Mouse (Mus musculus) MEL (cell line): ENCODE data around the gene Rnf212. TPM values are rescaled to one million over a fixed set of nuclear protein-coding genes. Genes with fewer than 3 reads are reported as not detected.
A peak's percentile ranks its signal among the peaks of the same experiment; 100 is the strongest.
"Not testable (repeated sequence)": the region's sequence is repeated elsewhere in the genome, so short reads cannot be mapped to it uniquely, and the experiment has no call there.

Experiments used
- DNase-seq: peaks from one replicate; pipeline ENCODE4 v3.0.0; 2011; ENCODE audit warnings: low read depth, low spot score
- H3K27ac ChIP-seq: 2 replicates; pipeline ENCODE4 v1.5.1; 2012; ENCODE audit warnings: low read depth, mild to moderate bottlenecking, control low read depth, low read length, moderate library complexity; ENCODE audit not compliant: control insufficient read depth
- H3K27me3 ChIP-seq, 2 experiments: fragments of 150-350 bp in 1 of 2; sonication (generic) in 1 of 2; 2 replicates each; pipeline ENCODE4 v1.6.1; 2012; ENCODE audit warnings: low read length in 2 of 2, mild to moderate bottlenecking in 2 of 2, improper control_type of control experiment in 1 of 2, moderate library complexity in 1 of 2; ENCODE audit not compliant: insufficient read depth in 2 of 2, control insufficient read depth in 1 of 2
- H3K36me3 ChIP-seq, 2 experiments: 2 replicates each; pipeline ENCODE4 v1.6.1; 2012 to 2014; ENCODE audit warnings: low read length in 2 of 2, improper control_type of control experiment in 1 of 2, inconsistent platforms in 1 of 2, mild to moderate bottlenecking in 1 of 2; ENCODE audit not compliant: insufficient read depth in 2 of 2, control insufficient read depth in 1 of 2
- H3K4me1 ChIP-seq, 2 experiments: fragments of 150-350 bp in 1 of 2; sonication (generic) in 1 of 2; 2 replicates each; pipeline ENCODE4 v1.6.1; 2012; ENCODE audit warnings: low read length in 2 of 2, improper control_type of control experiment in 1 of 2, mild to moderate bottlenecking in 1 of 2; ENCODE audit not compliant: insufficient read depth in 2 of 2, control insufficient read depth in 1 of 2
- H3K4me3 ChIP-seq, 2 experiments: fragments of 150-350 bp in 1 of 2; sonication (generic) in 1 of 2; 2 replicates each; pipeline ENCODE4 v1.5.1; 2012; ENCODE audit warnings: low read depth in 2 of 2, low read length in 2 of 2, mild to moderate bottlenecking in 2 of 2, moderate library complexity in 2 of 2, control low read depth in 1 of 2, improper control_type of control experiment in 1 of 2; ENCODE audit not compliant: control insufficient read depth in 1 of 2, insufficient read depth in 1 of 2
- H3K79me2 ChIP-seq: 2 replicates; pipeline ENCODE4 v1.6.1; 2012; ENCODE audit warnings: mild to moderate bottlenecking, low read length, moderate library complexity; ENCODE audit not compliant: control insufficient read depth, poor library complexity, insufficient read depth
- H3K9ac ChIP-seq: 2 replicates; pipeline ENCODE4 v1.6.1; 2012; ENCODE audit warnings: low read depth, mild to moderate bottlenecking, control low read depth, low read length, moderate library complexity; ENCODE audit not compliant: control insufficient read depth, poor library complexity, severe bottlenecking
- H3K9me3 ChIP-seq: fragments of 150-350 bp; sonication (generic); replicated peaks from 2 replicates; pipeline ENCODE4 v1.6.1; 2012; ENCODE audit warnings: mild to moderate bottlenecking, low read length, improper control_type of control experiment, moderate library complexity; ENCODE audit not compliant: insufficient read depth
- BHLHE40 ChIP-seq: IDR thresholded peaks from 2 replicates; pipeline ENCODE4 v1.6.1; 2012; ENCODE audit warnings: low read depth, mild to moderate bottlenecking, inconsistent platforms, low read length, improper control_type of control experiment, borderline replicate concordance
- CHD1 ChIP-seq: IDR thresholded peaks from 2 replicates; pipeline ENCODE4 v1.6.1; 2012; ENCODE audit warnings: low read depth, mild to moderate bottlenecking, inconsistent platforms, low read length, improper control_type of control experiment
- CTCF ChIP-seq, 3 experiments: IDR thresholded peaks in 2 of 3; conservative IDR thresholded peaks in 1 of 3; 2 replicates each; pipeline ENCODE4 v1.5.1; 2011 to 2012; ENCODE audit warnings: low read length in 3 of 3, low read depth in 2 of 3, mild to moderate bottlenecking in 2 of 3, improper control_type of control experiment in 1 of 3, inconsistent platforms in 1 of 3, mixed read lengths in 1 of 3, moderate library complexity in 1 of 3; ENCODE audit not compliant: control insufficient read depth in 1 of 3, insufficient read depth in 1 of 3, poor library complexity in 1 of 3, severe bottlenecking in 1 of 3
- E2F4 ChIP-seq: IDR thresholded peaks from 2 replicates; pipeline ENCODE4 v1.6.1; 2011; ENCODE audit warnings: low read depth, low read length, improper control_type of control experiment, borderline replicate concordance
- KAT2A ChIP-seq: conservative IDR thresholded peaks from 2 replicates; pipeline ENCODE4 v1.6.1; 2012; ENCODE audit warnings: low read depth, low read length, improper control_type of control experiment, inconsistent platforms
- MAFK ChIP-seq: IDR thresholded peaks from 2 replicates; pipeline ENCODE4 v1.6.1; 2011; ENCODE audit warnings: low read depth, mild to moderate bottlenecking, low read length, improper control_type of control experiment, borderline replicate concordance
- MAX ChIP-seq: IDR thresholded peaks from 2 replicates; pipeline ENCODE4 v1.6.1; 2011; ENCODE audit warnings: low read length, improper control_type of control experiment
- MAZ ChIP-seq: IDR thresholded peaks from 2 replicates; pipeline ENCODE4 v1.6.1; 2012; ENCODE audit warnings: low read depth, mild to moderate bottlenecking, inconsistent platforms, low read length, improper control_type of control experiment
- MXI1 ChIP-seq: IDR thresholded peaks from 2 replicates; pipeline ENCODE4 v1.6.1; 2011; ENCODE audit warnings: mild to moderate bottlenecking, low read depth, low read length, improper control_type of control experiment
- MYB ChIP-seq: IDR thresholded peaks from 2 replicates; pipeline ENCODE4 v1.6.1; 2011; ENCODE audit warnings: mild to moderate bottlenecking, low read depth, low read length, improper control_type of control experiment
- NRF1 ChIP-seq: IDR thresholded peaks from 2 replicates; pipeline ENCODE4 v1.6.1; 2014; ENCODE audit warnings: low read depth, mild to moderate bottlenecking, inconsistent platforms, low read length, improper control_type of control experiment, moderate library complexity; ENCODE audit not compliant: poor library complexity, insufficient read depth, severe bottlenecking
- POLR2AphosphoS2 ChIP-seq: IDR thresholded peaks from 2 replicates; pipeline ENCODE4 v1.6.1; 2011; ENCODE audit warnings: low read length, improper control_type of control experiment
- RAD21 ChIP-seq: IDR thresholded peaks from 2 replicates; pipeline ENCODE4 v1.6.1; 2011; ENCODE audit warnings: mild to moderate bottlenecking, low read depth, low read length, improper control_type of control experiment
- RCOR1 ChIP-seq: IDR thresholded peaks from 2 replicates; pipeline ENCODE4 v1.6.1; 2012; ENCODE audit warnings: low read depth, mild to moderate bottlenecking, inconsistent platforms, low read length, improper control_type of control experiment
- SIN3A ChIP-seq: IDR thresholded peaks from 2 replicates; pipeline ENCODE4 v1.6.1; 2012; ENCODE audit warnings: low read length, improper control_type of control experiment, inconsistent platforms
- SMC3 ChIP-seq: IDR thresholded peaks from 2 replicates; pipeline ENCODE4 v1.6.1; 2011; ENCODE audit warnings: low read depth, low read length, improper control_type of control experiment
- TCF12 ChIP-seq: IDR thresholded peaks from 2 replicates; pipeline ENCODE4 v1.6.1; 2014; ENCODE audit warnings: low read depth, mild to moderate bottlenecking, inconsistent platforms, low read length, improper control_type of control experiment, moderate library complexity
- USF2 ChIP-seq, 2 experiments: IDR thresholded peaks; 2 replicates each; pipeline ENCODE4 v1.6.1; 2011 to 2012; ENCODE audit warnings: improper control_type of control experiment in 2 of 2, low read length in 2 of 2, borderline replicate concordance in 1 of 2, inconsistent platforms in 1 of 2, low read depth in 1 of 2, mild to moderate bottlenecking in 1 of 2; ENCODE audit not compliant: insufficient read depth in 1 of 2
- ZC3H11A ChIP-seq: IDR thresholded peaks from 2 replicates; pipeline ENCODE4 v1.6.1; 2012; ENCODE audit warnings: low read depth, mild to moderate bottlenecking, inconsistent platforms, low read length, improper control_type of control experiment
- ZKSCAN1 ChIP-seq: IDR thresholded peaks from 2 replicates; pipeline ENCODE4 v1.6.1; 2012; ENCODE audit warnings: low read depth, mild to moderate bottlenecking, inconsistent platforms, low read length, improper control_type of control experiment, moderate library complexity
- polyA plus RNA-seq, 2 experiments: library from polyadenylated mRNA; stranded (reverse) in 1 of 2; unstranded in 1 of 2; fragments of >175 nt in 1 of 2; fragments of >200 nt in 1 of 2; gene quantifications; 2 replicates each; pipeline versions ENCODE4 v1.2.1 to v1.2.4; 2012; ENCODE audit warnings: low replicate concordance in 2 of 2, low read depth in 1 of 2; ENCODE audit not compliant: insufficient read length in 2 of 2, insufficient read depth in 1 of 2, missing spikeins in 1 of 2
- total RNA-seq: library from RNA; depleted of rRNA; stranded (reverse); fragments of 300-350 nt; gene quantifications from 2 replicates; pipeline ENCODE4 v1.2.3, GENCODE M21; 2012

Rnf212 gene
- total and polyA plus RNA-seq, 3 experiments = 0.46 to 0.58 TPM; not detected in 1

DNA sequence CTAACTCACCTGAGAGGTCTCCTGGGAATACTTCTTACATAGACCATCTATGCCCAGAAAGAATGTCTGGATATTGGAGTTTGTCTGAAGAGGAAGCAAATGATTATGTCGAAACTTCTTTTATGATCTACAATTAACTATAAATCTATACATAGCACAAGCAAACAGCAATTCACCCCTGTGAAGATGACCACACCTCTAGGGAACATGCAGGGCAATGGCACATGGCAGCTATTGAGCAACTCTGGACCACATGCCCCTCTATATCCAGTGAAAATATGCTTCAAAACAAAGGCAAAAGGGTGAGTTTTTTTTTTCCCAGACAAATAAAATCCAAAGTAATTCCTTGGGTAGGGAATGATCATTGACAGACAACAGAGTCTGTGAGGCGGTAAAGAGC is 14.8 kb downstream of the Rnf212 start:
- Histone ChIP-seq H3K4me1 (no peaks in the 10 kb centered on the region), H3K9me3 (no peaks in the 10 kb centered on the region), H3K27ac (no peak overlapping the region), H3K27me3 (no peaks in the 10 kb centered on the region), H3K9ac (no peak overlapping the region), H3K36me3 (no peaks in the 10 kb centered on the region), H3K79me2 (no peaks in the 10 kb centered on the region), H3K4me3 (no peak overlapping the region)
- DNase-seq = no peak
- TF ChIP-seq SIN3A (no peak), TCF12 (no peak), RCOR1 (no peak), MXI1 (no peak), SMC3 (no peak), E2F4 (no peak), KAT2A (no peak), MAX (no peak), POLR2AphosphoS2 (no peak), MAZ (no peak), NRF1 (no peak), MAFK (no peak), ZC3H11A (no peak), CTCF (IDR thresholded peaks at IDR 0.05 in 2 of 3, conservative IDR thresholded peaks at IDR 0.05 in 1 of 3; ENCODE audit: control insufficient read depth in 1 of 3, insufficient read depth in 1 of 3, low read depth in 2 of 3, low read length in 3 of 3, poor library complexity in 1 of 3, severe bottlenecking in 1 of 3) (no peak), ZKSCAN1 (no peak), BHLHE40 (no peak), CHD1 (no peak), MYB (no peak)

DNA sequence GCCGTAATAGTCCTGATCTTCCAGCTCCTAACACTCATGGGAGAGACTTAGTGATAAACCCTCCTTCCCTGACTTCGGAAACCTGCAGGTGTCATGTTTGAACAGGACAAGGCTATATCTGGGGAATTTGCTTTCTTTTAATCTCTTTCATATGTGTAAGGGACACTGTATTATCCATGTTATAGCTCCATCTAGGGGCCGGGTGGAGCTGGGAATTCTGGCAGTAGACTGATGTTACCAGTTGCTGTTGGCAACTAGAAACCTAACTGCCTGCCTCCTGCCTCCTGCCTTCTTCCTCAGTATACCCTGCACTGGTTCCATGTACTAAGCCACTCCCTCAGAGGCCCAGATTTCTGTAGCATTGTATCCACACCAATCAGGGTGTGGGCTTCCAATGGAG is 16.4 kb downstream of the Rnf212 start:
- Histone ChIP-seq H3K4me3 (no peak overlapping the region), H3K79me2 (no peaks in the 10 kb centered on the region), H3K4me1 (no peaks in the 10 kb centered on the region), H3K27me3 (no peaks in the 10 kb centered on the region), H3K27ac (no peak overlapping the region), H3K9ac (no peak overlapping the region), H3K9me3 (no peaks in the 10 kb centered on the region), H3K36me3 (no peaks in the 10 kb centered on the region)
- DNase-seq = peak; percentile 35
- TF ChIP-seq RAD21 (peak; percentile 57), POLR2AphosphoS2 (no peak), CTCF (IDR thresholded peaks at IDR 0.05 in 2 of 3, conservative IDR thresholded peaks at IDR 0.05 in 1 of 3; ENCODE audit: control insufficient read depth in 1 of 3, insufficient read depth in 1 of 3, low read depth in 2 of 3, low read length in 3 of 3, poor library complexity in 1 of 3, severe bottlenecking in 1 of 3) (peak; percentile 16 to 57 (median 25); a peak in 4 of 6 replicates), USF2 (IDR thresholded peaks at IDR 0.05; ENCODE audit: borderline replicate concordance in 1 of 2, insufficient read depth in 1 of 2, low read depth in 1 of 2, low read length in 2 of 2) (no peak), SMC3 (peak; percentile 41)

DNA sequence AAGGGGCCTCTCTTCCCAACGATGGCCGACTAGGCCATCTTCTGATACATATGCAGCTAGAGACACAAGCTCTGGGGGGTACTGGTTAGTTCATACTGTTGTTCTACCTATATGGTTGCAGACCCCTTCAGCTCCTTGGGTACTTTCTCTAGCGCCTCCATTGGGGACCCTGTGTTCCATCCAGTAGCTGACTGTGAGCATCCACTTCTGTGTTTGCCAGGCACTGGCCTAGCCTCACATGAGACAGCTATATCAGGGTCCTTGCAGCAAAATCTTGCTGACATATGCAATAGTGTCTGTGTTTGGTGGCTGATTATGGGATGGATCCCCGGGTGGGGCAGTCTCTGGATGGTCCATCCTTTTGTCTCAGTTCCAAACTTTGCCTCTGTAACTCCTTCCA is 23.5 kb downstream of the Rnf212 start:
- not testable (repeated sequence) for H3K27ac ChIP-seq, DNase-seq, H3K36me3 ChIP-seq

More for the DNA sequence above, 23.5 kb downstream of the Rnf212 start:
- not testable (repeated sequence) for H3K79me2 ChIP-seq, H3K9me3 ChIP-seq, H3K4me3 ChIP-seq, H3K9ac ChIP-seq, H3K27me3 ChIP-seq
- H3K4me1 ChIP-seq = peaks cover 5 to 13% of the 10 kb centered on the region in 2 experiments
